Mouse (Mus musculus): ENCODE measurements around the gene Erp27.

The Erp27 gene

DNA sequence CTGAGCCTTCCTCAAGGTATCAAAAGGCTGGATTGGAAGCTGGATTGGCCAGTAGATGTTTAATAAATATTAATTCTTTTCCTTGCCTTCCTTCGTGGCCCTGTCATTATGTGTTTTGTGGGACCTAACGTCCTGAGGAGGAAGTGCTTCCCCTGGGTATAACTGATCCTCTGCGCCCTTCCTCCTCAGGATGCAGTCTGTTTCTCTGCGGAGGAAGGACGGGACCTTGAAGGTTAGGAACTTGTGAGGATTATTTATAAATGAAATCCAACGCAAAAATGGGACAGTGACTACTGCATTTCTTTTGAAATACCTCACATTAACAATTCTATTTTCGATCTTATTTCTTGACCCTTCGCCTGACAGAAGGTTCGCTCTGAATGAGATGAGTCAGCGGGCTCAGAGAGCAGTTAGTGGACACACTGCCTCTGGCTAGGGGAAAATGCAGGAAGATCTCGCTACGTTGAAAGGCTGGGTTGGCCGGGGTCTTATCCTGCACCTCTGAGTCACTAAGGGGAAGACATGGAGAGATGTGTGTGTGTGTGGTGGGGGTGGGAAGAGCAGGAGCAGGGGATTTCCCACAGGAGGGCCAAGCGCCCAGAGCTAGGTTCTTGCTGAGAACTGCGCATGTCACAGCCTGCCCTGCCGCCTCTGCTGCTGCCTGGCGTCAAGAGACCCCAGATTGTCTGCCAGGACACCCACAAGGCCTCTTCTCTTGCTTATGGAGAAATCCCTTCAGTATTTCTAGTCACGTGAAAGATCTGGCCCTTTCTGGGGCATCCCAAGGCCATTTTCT lies 16.5 kb upstream of the Erp27 start:
- DNase-seq = no peak

GRCm38 (mm10) chr6:136937117-136937516 lies 15.1 kb upstream of the Erp27 start:
- no peak for DNase-seq

DNA sequence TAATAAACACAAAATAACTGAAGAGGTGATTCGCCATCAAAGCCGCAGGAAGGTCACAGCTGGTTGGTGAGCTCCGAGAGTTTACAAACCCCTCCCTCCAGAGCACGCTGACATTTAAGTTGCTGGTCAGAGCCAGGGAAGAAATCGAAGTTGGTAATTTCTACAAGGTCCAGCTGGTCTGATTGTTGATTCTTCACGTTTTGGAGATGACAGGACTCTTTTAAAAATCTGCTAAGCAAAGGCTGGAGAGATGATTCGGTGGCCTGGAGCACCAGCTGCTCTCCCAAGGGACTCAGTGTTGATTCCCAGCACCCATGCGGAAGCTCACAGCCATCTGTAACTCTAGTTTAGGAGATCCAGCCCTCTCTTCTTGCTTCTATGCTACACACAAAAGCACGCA lies 14.4 kb upstream of the Erp27 start:
- DNase-seq = no peak

DNA sequence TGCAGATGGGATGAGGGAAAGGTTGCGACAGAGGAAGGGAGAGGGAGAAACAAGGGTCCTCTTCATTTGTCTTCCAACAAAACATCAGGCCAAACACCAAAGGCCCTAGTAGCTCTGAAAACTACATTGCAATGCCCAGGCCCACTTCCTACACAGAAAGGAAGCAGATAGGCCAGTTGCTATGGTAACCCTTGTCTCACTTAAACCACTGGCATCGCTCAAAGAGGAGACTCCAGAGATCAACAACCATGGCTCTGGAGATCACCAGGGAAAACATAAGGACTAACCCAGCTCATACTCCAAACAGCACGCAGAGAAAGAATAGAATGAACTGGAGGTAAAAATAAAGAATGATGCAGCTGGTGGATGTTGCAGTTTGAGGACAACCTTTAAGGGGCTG lies 13.3 kb upstream of the Erp27 start:
- no peak for DNase-seq

GRCm38 (mm10) chr6:136934068-136934467 lies 12.1 kb upstream of the Erp27 start:
- DNase-seq = no peak

GRCm38 (mm10) chr6:136931246-136931645 lies 9.3 kb upstream of the Erp27 start:
- no peak for DNase-seq

- no peak for DNase-seq
Observed at GRCm38 (mm10) chr6:136930677-136931076, 8.7 kb upstream of the Erp27 start.

- DNase-seq = no peak
Observed at GRCm38 (mm10) chr6:136927626-136928025, 5.6 kb upstream of the Erp27 start.

- no peak for DNase-seq
Observed at GRCm38 (mm10) chr6:136925049-136925448, 3.1 kb upstream of the Erp27 start.

- no peak for DNase-seq
Observed at GRCm38 (mm10) chr6:136923532-136923931, 1.6 kb upstream of the Erp27 start, which contains the start of gene Pde6h. Gene Pde6h, plus strand, starts transcription at chr6:136923832.

DNA sequence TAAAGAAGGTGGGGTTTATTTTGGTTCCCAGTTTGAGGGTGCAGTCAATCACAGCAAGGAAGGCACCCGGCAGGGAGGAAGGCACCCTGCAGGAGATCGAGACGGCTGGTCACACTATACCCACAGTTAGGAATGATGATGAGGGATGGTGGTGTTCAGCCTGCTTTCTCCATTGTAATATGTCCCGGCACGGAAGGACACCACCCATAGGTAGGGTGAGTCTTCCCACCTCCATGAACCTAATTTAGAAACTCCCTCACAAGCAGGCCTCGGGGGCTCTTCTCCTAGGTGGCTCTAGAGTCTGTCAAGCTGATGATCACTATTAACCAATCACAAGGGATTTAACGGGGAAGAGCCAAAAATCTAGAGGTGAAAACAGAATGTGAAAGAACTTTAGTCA lies 891 bp upstream of the Erp27 start:
- no peak for DNase-seq

DNA sequence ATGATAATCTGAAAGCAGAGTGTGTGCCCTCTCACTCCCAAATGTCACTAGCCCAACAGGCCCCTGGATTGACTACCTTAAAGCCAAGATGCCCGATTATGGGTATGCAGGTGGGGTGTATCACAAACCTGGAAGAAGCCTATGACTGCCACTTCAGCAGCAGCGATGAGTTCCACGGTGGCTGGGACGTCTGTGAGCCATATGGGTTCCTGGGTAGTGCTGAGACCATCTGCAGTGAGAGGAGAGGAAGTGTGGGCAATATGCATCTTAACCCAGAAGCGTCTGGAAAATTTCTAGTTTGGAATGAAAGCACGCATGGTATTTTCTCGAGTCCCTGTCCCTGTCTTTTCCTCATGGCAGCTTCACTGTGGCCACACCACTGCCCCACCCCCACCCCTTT lies 379 bp downstream of the Erp27 start:
- peak; percentile 38 for DNase-seq

DNA sequence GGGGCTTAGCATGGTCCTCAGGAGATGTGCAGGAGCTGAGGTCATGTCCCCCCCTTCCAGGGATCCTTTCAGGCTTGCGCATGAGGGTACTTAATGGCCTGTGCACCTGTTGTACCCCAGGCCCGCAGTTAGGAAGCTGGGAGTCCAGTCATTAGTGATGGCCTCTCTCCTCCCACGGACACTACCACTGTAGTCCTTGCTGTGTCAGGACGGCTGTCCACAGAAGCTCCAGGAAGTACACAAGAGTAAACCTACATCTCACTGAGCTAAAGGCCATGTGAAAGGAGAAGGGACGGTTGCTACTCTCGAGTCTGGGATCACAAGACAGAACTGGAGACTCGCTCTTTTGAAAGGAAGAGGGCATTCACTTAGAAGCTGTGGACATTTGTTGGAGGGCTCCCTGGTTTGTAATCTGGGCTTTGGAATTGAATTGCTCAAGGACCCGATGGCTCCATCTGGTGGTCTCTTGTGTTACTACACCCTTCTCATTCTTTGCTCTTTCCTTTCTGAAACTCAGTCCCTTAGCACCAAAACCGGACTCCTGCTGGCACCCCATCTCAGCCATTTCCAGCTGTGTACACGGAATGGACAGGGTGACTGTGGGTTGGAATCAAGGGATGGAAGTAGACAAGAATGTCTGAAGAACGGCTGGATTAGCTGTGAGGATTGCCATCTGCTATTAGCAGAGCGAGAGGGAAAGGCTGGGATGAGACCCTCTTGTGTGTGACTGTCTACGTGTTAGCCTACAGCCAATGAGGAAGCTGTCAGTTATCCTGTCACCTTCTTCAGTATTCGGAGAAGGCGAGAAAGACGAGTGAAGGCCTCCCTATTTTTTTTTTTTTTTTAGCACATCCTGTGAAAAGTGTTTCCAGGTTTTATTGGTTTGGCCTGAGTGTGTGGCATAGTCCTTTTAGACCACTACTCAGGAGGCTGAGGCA lies 1.4 kb downstream of the Erp27 start:
- DNase-seq = peak; percentile 77

DNA sequence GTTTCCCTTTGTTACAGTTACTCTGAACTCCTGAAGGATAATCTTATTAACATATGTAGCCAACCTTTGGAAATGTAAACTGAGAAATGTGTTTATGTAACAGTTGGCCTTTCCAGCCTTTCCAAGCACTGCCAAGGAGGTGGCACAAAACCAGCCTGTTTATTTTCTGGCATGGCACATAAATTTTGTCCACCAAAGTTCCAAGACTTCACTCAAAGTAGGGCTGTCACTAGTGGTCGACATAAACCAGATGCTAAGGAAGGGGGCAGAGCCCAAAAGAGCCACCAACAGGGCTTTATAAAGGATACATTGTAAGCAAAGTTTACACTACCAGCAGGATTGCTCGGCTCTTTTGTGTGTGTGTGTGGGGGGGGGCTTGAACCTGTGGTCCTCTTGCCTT lies 4.1 kb downstream of the Erp27 start:
- DNase-seq = no peak

DNA sequence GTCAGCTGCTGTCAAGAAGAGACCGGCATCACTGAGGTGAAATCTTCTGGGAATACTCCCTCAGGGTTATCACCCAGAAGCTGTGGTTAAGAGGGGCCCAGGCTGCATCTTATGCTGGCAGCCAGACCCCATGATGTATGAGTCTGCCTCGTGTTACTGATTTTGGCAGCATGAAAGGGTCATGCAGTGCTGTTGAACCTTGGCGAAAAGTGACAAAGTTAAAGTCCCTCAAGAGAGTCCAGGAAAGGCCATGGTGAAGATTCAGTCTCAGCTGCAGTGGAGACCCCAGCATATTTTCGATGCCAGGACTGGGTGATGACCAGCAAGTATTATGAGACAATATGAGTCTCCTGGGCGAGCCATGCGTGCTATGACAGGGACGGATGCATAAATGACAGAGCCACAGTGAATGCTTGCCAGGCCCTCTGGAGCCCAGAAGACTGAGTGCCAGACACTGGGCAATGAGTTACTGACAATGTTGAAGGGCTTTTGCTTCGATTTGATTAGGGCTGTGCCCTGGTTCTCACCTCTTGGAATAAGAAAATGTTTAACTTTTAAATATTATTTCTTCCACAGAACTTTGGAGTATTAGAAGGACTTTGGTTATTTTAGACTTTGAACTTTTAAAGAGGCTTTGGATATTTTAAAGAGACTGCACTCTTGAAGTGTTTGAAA lies 6.1 kb downstream of the Erp27 start:
- no peak for DNase-seq

GRCm38 (mm10) chr6:136914234-136914633 lies 7.7 kb downstream of the Erp27 start:
- DNase-seq = no peak

GRCm38 (mm10) chr6:136913384-136914126 lies 8.4 kb downstream of the Erp27 start:
- no peak for DNase-seq

DNA sequence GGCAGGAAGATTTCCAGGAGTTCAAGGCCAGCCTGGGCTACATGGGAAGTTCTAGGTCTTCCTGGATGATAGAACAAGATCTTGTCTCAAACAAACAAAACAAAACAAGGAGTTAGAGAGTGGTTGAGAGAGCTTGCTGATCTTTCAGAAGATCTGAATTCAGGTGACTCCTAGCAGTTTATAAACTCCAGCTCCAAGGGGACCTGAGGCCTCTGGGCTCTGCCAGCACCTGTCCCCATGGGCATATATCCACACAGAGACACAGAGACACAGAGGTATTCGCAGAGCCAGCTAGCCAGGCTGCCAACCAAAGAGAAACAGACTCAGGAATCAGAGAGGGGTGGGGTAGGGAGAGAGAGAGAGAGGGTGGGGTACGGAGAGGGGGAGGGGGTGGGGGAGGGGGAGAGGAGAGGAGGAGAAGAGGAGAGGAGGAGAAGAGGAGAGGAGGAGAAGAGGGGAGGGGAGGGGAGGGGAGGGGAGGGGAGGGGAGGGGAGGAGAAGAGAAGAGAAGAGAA lies 9.2 kb downstream of the Erp27 start:
- DNase-seq = no peak

GRCm38 (mm10) chr6:136910247-136910890 lies 11.6 kb downstream of the Erp27 start:
- DNase-seq = no peak

DNA sequence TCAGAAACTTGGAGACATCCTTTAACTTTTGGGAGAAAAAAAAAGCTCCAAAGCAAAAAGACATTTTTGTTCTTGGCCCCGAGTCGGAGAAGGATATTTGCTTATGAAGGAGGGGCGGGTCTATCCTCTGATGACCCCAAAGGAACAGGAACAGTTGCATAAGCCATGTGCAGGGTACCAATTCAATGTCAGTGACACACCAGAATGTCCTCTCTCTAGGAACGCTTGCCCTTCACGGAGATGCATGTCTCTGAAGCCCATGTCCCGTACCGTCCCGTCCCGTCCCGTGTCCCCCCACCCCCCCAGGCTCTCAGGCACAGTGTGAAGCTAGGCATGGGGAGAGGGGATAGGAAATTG lies 15.1 kb downstream of the Erp27 start:
- no peak for DNase-seq

GRCm38 (mm10) chr6:136906283-136906936 lies 15.6 kb downstream of the Erp27 start:
- no peak for DNase-seq
